Mouse (Mus musculus): ENCODE data around the gene Plxnc1.

- no peak for TF ChIP-seq EP300 (IDR thresholded peaks at IDR 0.05; ENCODE audit: low read depth)
- peak; percentile 84 for TF ChIP-seq CTCF (IDR thresholded peaks at IDR 0.05; ENCODE audit: low read depth)
These were observed 47.5 kb upstream of the Plxnc1 start for GRCm38 (mm10) chr10:94992127-94992526.

All from liver, embryonic 14.5 days (tissue).